Mouse (Mus musculus) adrenal gland (tissue): ENCODE data around the gene Gss.
"Not testable (repeated sequence)": the region's sequence is repeated elsewhere in the genome, so short reads cannot be mapped to it uniquely, and the experiment has no call there.

Source experiments
- intact Hi-C: fragments of 180-260 bp; cut with DNase I; formaldehyde crosslinking; loops from one replicate; pipeline ENCODE4 v1.15.1; 2025

Gss gene

GRCm38 (mm10) chr2:155622606-155623005 is 30.0 kb upstream of the Gss start:
- intact Hi-C loops, result no loop called here

DNA sequence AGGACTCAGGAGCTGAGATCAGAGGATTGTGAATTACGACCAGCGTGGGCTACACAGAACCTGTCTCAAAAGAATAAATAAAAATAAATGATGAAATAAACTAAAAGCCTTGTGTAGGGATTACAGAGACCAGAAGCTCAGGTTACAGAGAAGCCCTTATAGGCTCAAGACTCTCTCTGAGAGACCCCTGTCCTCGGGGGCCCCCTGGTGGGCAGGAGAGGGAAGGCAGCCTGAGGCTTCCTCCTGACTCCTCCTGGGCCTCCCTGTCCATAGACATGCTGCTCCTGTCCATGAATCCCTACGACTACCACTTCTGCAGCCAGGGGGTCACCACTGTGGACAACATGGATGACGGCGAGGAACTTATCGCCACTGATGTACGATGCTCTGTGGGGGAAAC is 27.2 kb upstream of the Gss start:
- intact Hi-C loops, result loop anchor here (2.0 kb wide), 1 partner anchor 103 kb away; the partner anchor contains the start of gene Acss2

DNA sequence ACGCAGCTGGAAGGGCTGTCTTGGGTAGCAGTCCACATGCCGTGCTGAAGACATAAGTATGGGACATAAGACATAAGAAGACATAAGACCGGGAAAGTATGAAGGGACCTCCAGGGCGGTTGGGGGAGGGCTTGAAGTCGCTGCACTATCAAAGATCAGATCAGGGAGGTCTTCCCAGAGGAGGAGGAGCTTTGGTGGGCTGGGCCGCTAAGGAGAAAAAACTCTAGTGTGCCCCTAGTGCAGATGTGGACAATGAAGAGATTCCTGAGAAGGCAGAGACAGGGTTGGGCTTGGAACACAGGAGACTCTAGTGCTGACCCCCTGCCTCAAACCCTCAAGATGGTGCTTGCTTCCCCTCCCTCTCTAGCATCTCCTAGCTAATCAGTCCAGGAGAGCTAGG is 24.4 kb upstream of the Gss start:
- intact Hi-C loops, result no loop called here

DNA sequence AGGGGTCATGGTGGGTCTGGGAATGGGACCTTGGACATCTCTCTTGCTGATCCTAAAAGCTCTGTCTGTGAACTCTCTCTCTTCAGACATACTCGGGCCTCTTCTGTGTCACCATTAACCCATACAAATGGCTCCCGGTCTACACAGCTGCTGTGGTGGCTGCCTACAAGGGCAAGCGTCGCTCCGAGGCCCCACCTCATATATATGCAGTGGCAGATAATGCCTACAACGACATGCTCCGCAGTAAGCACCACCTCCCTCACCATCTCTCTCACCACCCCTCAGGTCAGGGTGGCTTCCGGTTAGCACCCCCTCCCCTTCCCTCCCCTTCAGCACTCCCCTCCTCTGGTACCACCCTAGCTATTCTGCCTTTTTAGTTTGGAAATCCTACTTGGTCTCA is 21.3 kb upstream of the Gss start:
- intact Hi-C loops, result no loop called here

- intact Hi-C loops, result no loop called here
Observed at GRCm38 (mm10) chr2:155613326-155613755, 20.7 kb upstream of the Gss start.

DNA sequence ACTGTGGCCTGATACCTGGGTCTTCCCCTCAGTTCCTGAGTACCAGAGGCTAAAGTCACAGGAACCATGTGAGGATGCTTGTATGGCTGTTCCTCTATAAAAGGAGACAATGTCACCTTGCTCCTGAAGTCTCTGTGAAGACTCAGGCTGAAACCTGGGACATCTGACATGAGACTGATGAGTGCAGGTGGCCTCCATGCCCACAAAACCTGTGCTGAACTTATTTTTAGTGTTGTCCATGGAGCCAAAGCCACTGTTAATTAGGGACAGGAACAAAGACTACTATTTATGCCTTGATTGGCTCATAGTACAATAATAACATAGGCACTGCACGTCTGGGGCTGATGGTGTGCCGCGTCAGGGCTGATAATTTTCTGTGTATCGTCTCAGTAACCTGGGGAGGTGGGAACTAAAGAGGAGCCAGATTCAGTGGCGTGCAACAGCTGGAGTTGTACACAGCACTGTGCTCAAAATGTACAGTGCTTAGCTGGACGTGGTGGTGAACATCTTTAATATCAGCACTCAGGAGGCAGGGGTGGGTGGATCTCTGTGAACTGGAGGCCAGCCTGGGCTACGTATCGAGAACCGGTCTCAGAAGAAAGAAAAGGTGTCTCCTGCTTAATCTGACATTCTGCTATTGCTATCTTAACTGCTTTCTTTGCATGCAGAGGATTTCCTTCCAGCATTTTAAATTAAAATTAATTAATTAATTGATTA is 19.4 kb upstream of the Gss start:
- intact Hi-C loops, result no loop called here

DNA sequence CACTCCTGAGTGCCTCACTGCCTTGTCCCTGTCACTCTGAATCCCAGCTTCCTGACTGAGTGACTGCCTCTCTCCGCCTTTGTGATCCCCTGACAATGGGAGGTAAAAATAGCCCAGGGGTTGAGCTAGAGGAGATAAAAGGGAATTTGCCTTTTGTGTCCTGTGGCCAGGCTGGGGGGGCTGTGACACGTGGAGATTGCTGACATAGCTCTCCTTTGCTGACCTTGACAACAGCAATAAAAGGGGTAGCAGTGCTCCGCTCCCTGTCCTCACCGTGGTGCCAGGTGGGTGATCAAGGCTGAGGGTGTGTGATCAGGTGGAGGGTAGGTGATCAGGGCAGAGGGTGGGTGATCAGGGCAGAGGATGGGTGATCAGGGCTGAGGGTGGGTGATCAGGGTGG is 18.4 kb upstream of the Gss start, which contains the start of gene Myh7b:
Gene Myh7b (plus strand): TSS at position 235 of the 400 bp plus-strand sequence.
- intact Hi-C loops, result no loop called here

DNA sequence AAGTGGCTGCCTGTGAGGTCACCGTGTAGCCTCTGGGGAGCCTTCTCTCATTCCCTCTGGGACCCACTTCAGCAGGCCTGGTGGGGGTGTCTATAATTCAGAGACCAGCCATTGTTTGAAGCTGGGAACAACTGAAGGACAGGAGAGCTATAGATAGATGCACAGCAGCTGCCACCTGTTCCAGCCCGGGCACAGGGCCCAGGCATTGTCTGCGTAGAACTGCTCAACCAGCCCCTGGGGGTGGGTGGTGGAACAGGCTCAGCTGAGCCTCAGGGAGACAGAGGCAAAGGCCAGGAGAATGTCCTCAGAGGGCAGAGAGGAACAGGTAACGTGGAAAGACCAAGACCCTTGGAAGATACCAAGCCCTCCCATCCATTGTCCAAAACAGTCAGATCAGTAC is 13.8 kb upstream of the Gss start:
- intact Hi-C loops, result no loop called here

- intact Hi-C loops, result not testable (repeated sequence)
Observed at GRCm38 (mm10) chr2:155605236-155605589, 12.6 kb upstream of the Gss start.

DNA sequence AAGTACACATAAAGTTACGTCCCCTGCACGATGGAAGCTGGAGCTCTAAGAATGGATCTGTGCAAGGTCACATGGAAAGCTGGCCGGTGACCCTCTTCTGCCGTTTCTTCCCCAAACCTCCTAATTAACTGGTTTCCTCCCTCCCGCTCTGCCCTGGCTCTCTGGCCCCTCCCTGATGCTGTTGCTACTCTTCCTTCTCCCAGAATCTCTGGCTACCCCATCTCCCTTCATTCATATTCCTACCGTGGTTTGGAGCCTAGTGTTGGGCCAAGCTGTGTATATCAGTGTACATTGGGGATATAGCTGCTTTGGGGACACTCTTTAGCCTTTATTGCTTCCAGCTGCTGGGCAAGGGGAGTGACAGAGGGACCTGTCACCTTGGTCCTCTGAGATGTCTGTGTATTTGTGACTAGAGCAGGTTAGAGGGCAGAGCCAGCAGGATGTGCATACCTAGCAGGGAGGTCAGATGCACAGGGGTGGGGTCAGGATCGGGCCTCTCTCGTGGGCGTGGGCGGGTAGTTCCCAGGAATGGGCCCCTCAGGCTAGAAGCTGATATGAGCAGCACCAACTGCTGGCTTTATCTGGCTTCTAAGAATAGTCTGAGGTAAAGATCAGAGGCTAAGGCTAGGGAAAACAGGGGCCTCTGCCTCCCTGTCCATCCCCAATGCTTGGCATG is 12.1 kb upstream of the Gss start:
- intact Hi-C loops, result no loop called here

- intact Hi-C loops, result no loop called here
Observed at GRCm38 (mm10) chr2:155603707-155604106, 11.1 kb upstream of the Gss start.

GRCm38 (mm10) chr2:155595516-155595915 is 2.9 kb upstream of the Gss start:
- intact Hi-C loops, result no loop called here

GRCm38 (mm10) chr2:155592854-155593283 is 259 bp upstream of the Gss start:
- intact Hi-C loops, result no loop called here

GRCm38 (mm10) chr2:155591676-155592075 is 934 bp downstream of the Gss start:
- intact Hi-C loops, result no loop called here

DNA sequence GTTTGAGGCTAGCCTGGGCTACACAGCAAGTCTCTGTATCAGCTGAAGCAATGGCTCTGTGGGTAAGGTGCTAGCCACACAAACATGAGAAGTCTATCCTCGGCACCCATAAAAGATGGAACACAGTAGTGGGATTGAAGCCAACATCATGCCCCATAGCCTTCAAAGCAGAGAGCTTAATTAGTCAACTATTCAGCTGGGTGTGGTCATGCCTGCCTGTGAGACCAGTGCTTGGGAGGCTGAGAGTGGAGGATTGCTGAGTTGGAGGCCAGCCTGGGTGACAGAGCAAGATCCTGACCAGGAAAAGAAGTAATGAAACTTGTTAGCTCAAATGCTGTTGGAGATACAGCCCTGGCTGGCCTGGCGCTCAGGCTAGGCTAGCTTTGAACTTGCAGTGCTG is 1.7 kb downstream of the Gss start:
- intact Hi-C loops, result no loop called here

DNA sequence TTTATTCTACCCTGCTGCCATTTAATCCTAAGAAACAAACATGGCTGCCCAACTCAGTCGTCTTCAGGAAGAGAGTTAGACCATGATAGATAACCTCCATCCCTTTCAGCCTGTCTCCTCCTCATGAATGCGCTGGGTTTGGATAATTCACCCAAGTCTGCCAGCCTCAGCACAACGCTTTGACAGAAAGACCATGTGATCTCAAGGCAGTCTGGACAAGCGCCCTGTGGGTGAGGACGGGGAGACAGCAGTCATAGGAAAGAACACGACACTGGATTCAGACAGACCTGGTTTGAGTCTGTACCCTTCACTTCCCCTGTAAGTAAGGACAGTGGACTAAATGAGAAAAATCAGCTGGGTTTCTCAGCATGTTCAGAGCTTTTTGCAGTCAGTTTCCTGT is 3.1 kb downstream of the Gss start:
- intact Hi-C loops, result no loop called here

GRCm38 (mm10) chr2:155588136-155588535 is 4.5 kb downstream of the Gss start:
- intact Hi-C loops, result no loop called here

- intact Hi-C loops, result no loop called here
Observed at GRCm38 (mm10) chr2:155585486-155585885, 7.1 kb downstream of the Gss start.

DNA sequence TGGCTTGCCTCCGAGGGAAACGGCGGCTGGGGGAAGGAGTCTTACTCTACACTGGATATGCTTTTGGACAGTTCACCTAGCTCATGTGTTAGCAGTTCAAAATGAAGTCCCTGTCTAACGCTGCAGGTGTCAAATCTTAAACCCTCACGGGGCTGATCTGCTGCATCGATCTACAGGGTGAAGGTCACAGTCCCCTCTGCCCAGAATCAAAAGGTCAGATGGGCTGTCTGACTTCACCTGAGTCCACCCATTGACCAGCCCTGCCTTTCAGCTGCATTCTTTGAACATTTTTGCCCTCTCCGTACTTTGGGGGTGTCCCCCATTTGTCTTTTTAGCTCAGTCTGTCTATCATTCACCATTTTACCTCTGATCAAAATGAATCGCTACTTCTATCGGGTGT is 7.5 kb downstream of the Gss start:
- intact Hi-C loops, result no loop called here

DNA sequence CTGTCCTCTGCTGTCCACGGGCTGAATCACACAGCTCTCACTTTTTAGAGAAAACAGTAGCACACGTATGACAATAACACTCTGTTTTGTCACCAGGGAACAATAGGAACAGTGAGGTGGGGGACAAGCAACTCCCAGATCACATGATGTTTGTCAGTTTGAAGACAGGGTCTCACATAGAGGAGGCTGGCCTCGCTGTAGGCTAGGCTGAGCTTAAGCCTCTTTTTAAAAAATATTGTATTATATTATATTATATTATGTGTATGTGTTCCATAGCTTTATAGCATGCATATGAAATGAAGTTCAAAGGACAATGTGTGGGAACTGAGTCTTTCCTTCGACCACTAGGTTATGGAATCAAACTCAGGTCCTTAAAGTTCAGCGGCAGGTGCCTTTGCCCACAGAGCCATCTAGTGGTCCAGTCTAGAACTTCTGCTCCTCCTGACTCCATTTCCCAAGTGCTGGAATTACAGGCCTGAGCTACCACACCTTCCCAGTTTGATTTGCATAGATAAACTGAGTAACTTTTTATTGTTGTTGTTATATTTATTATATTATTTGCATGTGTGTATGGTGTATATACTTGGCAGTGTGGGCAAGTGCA is 8.6 kb downstream of the Gss start:
- intact Hi-C loops, result loop anchor here (1.0 kb wide), 1 partner anchor 69 kb away; no protein-coding TSS in a partner anchor

DNA sequence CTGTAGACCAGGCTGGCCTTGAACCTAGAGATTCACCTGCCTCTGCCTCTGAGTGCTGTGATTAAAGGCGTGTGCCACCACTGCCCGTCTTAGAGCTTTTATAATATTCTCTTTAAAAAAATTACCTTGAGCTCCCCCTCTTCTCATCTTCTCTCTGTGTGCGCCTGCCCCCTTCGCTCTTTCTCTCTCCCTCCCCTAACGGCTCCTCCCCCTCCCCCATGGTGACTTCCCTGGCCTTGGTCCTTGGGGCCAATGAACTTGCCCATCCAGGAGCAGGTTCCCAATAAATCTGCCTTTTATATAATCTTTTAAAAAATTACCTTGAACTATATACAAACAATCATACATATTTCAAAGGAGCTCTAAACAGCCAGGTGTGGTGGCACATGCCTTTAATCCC is 9.6 kb downstream of the Gss start:
- intact Hi-C loops, result no loop called here

DNA sequence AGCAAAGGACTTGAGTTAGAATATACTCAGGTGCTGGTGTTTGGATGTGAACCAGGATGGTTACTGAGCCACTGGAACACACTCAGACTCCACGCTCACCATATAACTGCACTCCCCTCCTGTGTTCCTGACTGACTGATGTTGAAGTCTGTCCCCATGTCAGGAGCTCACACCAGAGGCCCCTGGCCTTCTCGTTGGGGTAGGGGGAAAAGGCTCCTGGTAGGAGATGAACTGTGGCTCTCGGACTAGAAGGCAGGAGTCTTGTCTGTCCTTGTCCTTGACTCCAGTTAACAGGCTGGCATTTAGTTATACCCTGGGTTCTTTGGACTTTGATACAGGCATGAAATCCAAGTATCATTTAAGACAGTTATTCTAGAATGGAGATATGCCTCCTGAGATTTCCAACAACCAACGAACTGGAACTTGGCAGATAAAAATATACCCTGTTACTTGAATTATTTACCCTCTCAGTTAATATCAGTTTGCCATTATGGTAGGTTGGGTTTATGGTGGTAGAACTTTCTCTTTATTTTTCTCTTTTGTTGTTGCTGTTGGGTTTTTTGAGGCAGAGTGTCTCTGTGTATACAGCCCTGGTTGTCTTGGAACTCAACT is 10.1 kb downstream of the Gss start:
- intact Hi-C loops, result no loop called here
